Mouse (Mus musculus): ENCODE measurements around the gene Emilin3. TPM values are rescaled to one million over a fixed set of nuclear protein-coding genes. Genes with fewer than 3 reads are reported as not detected.

The Emilin3 gene
- polyA plus RNA-seq, 1 experiment from 2014 or later: 54.6 TPM

- WGBS: 63% methylated on average over 17 of the region's 17 CpGs
- H3K27ac ChIP-seq: no peak overlapping the region
- H3K4me3 ChIP-seq: no peak overlapping the region
- ATAC-seq (ENCODE audit: insufficient number of reproducible peaks, low FRiP score, low TSS enrichment, low read depth): no peak; the same call in 1 of the 2 replicates
- no peak overlapping the region for H3K9ac ChIP-seq
- no peaks in the 10 kb centered on the region for H3K27me3 ChIP-seq
- no peak overlapping the region for H3K4me2 ChIP-seq
- peaks cover 10% of the 10 kb centered on the region; the same call in 1 of the 2 replicates for H3K4me1 ChIP-seq
- no peaks in the 10 kb centered on the region for H3K9me3 ChIP-seq
- H3K36me3 ChIP-seq: peaks cover 6% of the 10 kb centered on the region
These were observed 29.0 kb upstream of the Emilin3 start for GRCm38 (mm10) chr2:160940930-160941709.

GRCm38 (mm10) chr2:160934451-160934850 is 22.3 kb upstream of the Emilin3 start:
- H3K4me1 ChIP-seq: peaks cover 26% of the 10 kb centered on the region
- no peaks in the 10 kb centered on the region for H3K36me3 ChIP-seq
- 60% methylated on average over 4 of the region's 4 CpGs for WGBS
- no peaks in the 10 kb centered on the region for H3K9me3 ChIP-seq
- ATAC-seq (ENCODE audit: insufficient number of reproducible peaks, low FRiP score, low TSS enrichment, low read depth): no peak
- no peak overlapping the region for H3K4me3 ChIP-seq
- no peak overlapping the region for H3K27ac ChIP-seq
- H3K4me2 ChIP-seq: no peak overlapping the region
- no peak overlapping the region for H3K9ac ChIP-seq
- no peaks in the 10 kb centered on the region for H3K27me3 ChIP-seq

- no peaks in the 10 kb centered on the region for H3K36me3 ChIP-seq
- peaks cover 26% of the 10 kb centered on the region for H3K4me1 ChIP-seq
- no peak for ATAC-seq (ENCODE audit: insufficient number of reproducible peaks, low FRiP score, low TSS enrichment, low read depth)
- no peak overlapping the region for H3K27ac ChIP-seq
- H3K4me2 ChIP-seq: no peak overlapping the region
- no peaks in the 10 kb centered on the region for H3K9me3 ChIP-seq
- WGBS: 63% methylated on average over 5 of the region's 5 CpGs
- no peak overlapping the region for H3K4me3 ChIP-seq
- H3K9ac ChIP-seq: no peak overlapping the region
- H3K27me3 ChIP-seq: no peaks in the 10 kb centered on the region
These were observed 21.8 kb upstream of the Emilin3 start for GRCm38 (mm10) chr2:160933890-160934289.

GRCm38 (mm10) chr2:160932981-160933380 is 20.9 kb upstream of the Emilin3 start:
- no peak overlapping the region for H3K9ac ChIP-seq
- H3K4me2 ChIP-seq: peak overlapping the region; percentile 19; the same call in 1 of the 2 replicates
- no peaks in the 10 kb centered on the region for H3K27me3 ChIP-seq
- no peak for ATAC-seq (ENCODE audit: insufficient number of reproducible peaks, low FRiP score, low TSS enrichment, low read depth)
- H3K27ac ChIP-seq: peak overlapping the region; percentile 77
- H3K36me3 ChIP-seq: no peaks in the 10 kb centered on the region
- H3K4me1 ChIP-seq: peaks cover 26% of the 10 kb centered on the region
- no peaks in the 10 kb centered on the region for H3K9me3 ChIP-seq
- H3K4me3 ChIP-seq: no peak overlapping the region
- WGBS: 40% methylated on average over 3 of the region's 3 CpGs

GRCm38 (mm10) chr2:160932325-160932724 is 20.2 kb upstream of the Emilin3 start:
- no peaks in the 10 kb centered on the region for H3K27me3 ChIP-seq
- peaks cover 26% of the 10 kb centered on the region for H3K4me1 ChIP-seq
- H3K9me3 ChIP-seq: no peaks in the 10 kb centered on the region
- WGBS: 23% methylated on average over 8 of the region's 8 CpGs
- peak; percentile 73 for ATAC-seq (ENCODE audit: insufficient number of reproducible peaks, low FRiP score, low TSS enrichment, low read depth)
- H3K4me2 ChIP-seq: peak overlapping the region; percentile 19; the same call in 1 of the 2 replicates
- no peaks in the 10 kb centered on the region for H3K36me3 ChIP-seq
- H3K4me3 ChIP-seq: no peak overlapping the region
- H3K9ac ChIP-seq: no peak overlapping the region
- peak overlapping the region; percentile 77 for H3K27ac ChIP-seq

- H3K4me2 ChIP-seq: no peak overlapping the region
- no peak overlapping the region for H3K9ac ChIP-seq
- H3K27ac ChIP-seq: no peak overlapping the region
- H3K4me1 ChIP-seq: peaks cover 26% of the 10 kb centered on the region
- no peaks in the 10 kb centered on the region for H3K27me3 ChIP-seq
- H3K9me3 ChIP-seq: no peaks in the 10 kb centered on the region
- H3K4me3 ChIP-seq: no peak overlapping the region
- H3K36me3 ChIP-seq: no peaks in the 10 kb centered on the region
- 94% methylated on average over 5 of the region's 5 CpGs for WGBS
- ATAC-seq (ENCODE audit: insufficient number of reproducible peaks, low FRiP score, low TSS enrichment, low read depth): no peak
These were observed 19.2 kb upstream of the Emilin3 start for GRCm38 (mm10) chr2:160931378-160931777.

- WGBS: 49% methylated on average over 9 of the region's 9 CpGs
- Histone ChIP-seq H3K36me3 (no peaks in the 10 kb centered on the region), H3K27ac (peak overlapping the region; percentile 84), H3K4me1 (peaks cover 30% of the 10 kb centered on the region), H3K9ac (no peak overlapping the region), H3K27me3 (no peaks in the 10 kb centered on the region), H3K4me2 (no peak overlapping the region), H3K9me3 (no peaks in the 10 kb centered on the region), H3K4me3 (no peak overlapping the region)
- ATAC-seq (ENCODE audit: insufficient number of reproducible peaks, low FRiP score, low TSS enrichment, low read depth): peak; percentile 40; the same call in 1 of the 2 replicates
These were observed 13.1 kb upstream of the Emilin3 start for GRCm38 (mm10) chr2:160925203-160925602.

GRCm38 (mm10) chr2:160921285-160921684 is 9.2 kb upstream of the Emilin3 start:
- Histone ChIP-seq H3K4me3 (no peak overlapping the region), H3K27ac (0 out of 2 replicates have a peak overlapping the region, but pooled peaks have one; percentile 18), H3K9ac (no peak overlapping the region), H3K27me3 (no peaks in the 10 kb centered on the region), H3K4me2 (no peak overlapping the region), H3K9me3 (no peaks in the 10 kb centered on the region), H3K4me1 (peaks cover 35% of the 10 kb centered on the region), H3K36me3 (no peaks in the 10 kb centered on the region)
- ATAC-seq (ENCODE audit: insufficient number of reproducible peaks, low FRiP score, low TSS enrichment, low read depth): no peak
- 51% methylated on average over 7 of the region's 7 CpGs for WGBS

- whole genome bisulfite sequencing: 75% methylated on average over 2 of the region's 2 CpGs
- Histone ChIP-seq H3K36me3 (no peaks in the 10 kb centered on the region), H3K27me3 (no peaks in the 10 kb centered on the region), H3K4me2 (no peak overlapping the region), H3K4me3 (no peak overlapping the region), H3K4me1 (peaks cover 39% of the 10 kb centered on the region), H3K27ac (no peak overlapping the region), H3K9ac (no peak overlapping the region), H3K9me3 (no peaks in the 10 kb centered on the region)
- no peak for ATAC-seq (ENCODE audit: insufficient number of reproducible peaks, low FRiP score, low TSS enrichment, low read depth)
These were observed 6.7 kb upstream of the Emilin3 start for GRCm38 (mm10) chr2:160918930-160919215.

- ATAC-seq (ENCODE audit: insufficient number of reproducible peaks, low FRiP score, low TSS enrichment, low read depth): no peak
- H3K9me3 ChIP-seq: no peaks in the 10 kb centered on the region
- H3K9ac ChIP-seq: no peak overlapping the region
- peaks cover 39% of the 10 kb centered on the region for H3K4me1 ChIP-seq
- H3K36me3 ChIP-seq: no peaks in the 10 kb centered on the region
- 68% methylated on average over 8 of the region's 8 CpGs for WGBS
- H3K4me2 ChIP-seq: no peak overlapping the region
- no peak overlapping the region for H3K4me3 ChIP-seq
- no peak overlapping the region for H3K27ac ChIP-seq
- no peaks in the 10 kb centered on the region for H3K27me3 ChIP-seq
These were observed 6.2 kb upstream of the Emilin3 start for GRCm38 (mm10) chr2:160918154-160918929.

GRCm38 (mm10) chr2:160917313-160917712 is 5.2 kb upstream of the Emilin3 start:
- H3K27me3 ChIP-seq: peaks cover 9% of the 10 kb centered on the region; the same call in 1 of the 2 replicates
- H3K9ac ChIP-seq: no peak overlapping the region
- no peaks in the 10 kb centered on the region for H3K36me3 ChIP-seq
- H3K4me2 ChIP-seq: no peak overlapping the region
- H3K4me3 ChIP-seq: no peak overlapping the region
- no peaks in the 10 kb centered on the region for H3K9me3 ChIP-seq
- H3K27ac ChIP-seq: no peak overlapping the region
- ATAC-seq (ENCODE audit: insufficient number of reproducible peaks, low FRiP score, low TSS enrichment, low read depth): no peak
- H3K4me1 ChIP-seq: peaks cover 45% of the 10 kb centered on the region
- 82% methylated on average over 3 of the region's 3 CpGs for WGBS

GRCm38 (mm10) chr2:160916714-160917113 is 4.6 kb upstream of the Emilin3 start:
- Histone ChIP-seq H3K27me3 (peaks cover 11% of the 10 kb centered on the region; the same call in 1 of the 2 replicates), H3K27ac (no peak overlapping the region), H3K36me3 (no peaks in the 10 kb centered on the region), H3K4me1 (peaks cover 46% of the 10 kb centered on the region), H3K9me3 (no peaks in the 10 kb centered on the region), H3K9ac (no peak overlapping the region), H3K4me2 (no peak overlapping the region), H3K4me3 (no peak overlapping the region)
- 71% methylated on average over 8 of the region's 8 CpGs for WGBS
- ATAC-seq (ENCODE audit: insufficient number of reproducible peaks, low FRiP score, low TSS enrichment, low read depth): no peak

Data from limb, embryonic 15.5 days (tissue).